Mouse (Mus musculus) gastrocnemius, adult 2 months (tissue): Measurements from ENCODE around the gene Cdkal1. TPM values are rescaled to one million over a fixed set of nuclear protein-coding genes. Genes with fewer than 3 reads are reported as not detected.

ENCODE experiments used
- DNase-seq: peaks from one replicate; pipeline ENCODE4 v3.0.0; 2022
- H3K27ac ChIP-seq: fragments of 200-600 bp; 2 replicates; pipeline ENCODE4 v1.8.1; 2022; ENCODE audit warnings: mild to moderate bottlenecking
- H3K4me3 ChIP-seq: fragments of 200-600 bp; 2 replicates; pipeline ENCODE4 v1.8.1; 2022; ENCODE audit warnings: mild to moderate bottlenecking, moderate library complexity
- CTCF ChIP-seq: fragments of 200-600 bp; IDR thresholded peaks from 2 replicates; pipeline ENCODE4 v1.8.1; 2022; ENCODE audit warnings: antibody characterized with exemption, mild to moderate bottlenecking, moderate library complexity
- intact Hi-C: fragments of 180-260 bp; cut with DNase I; formaldehyde crosslinking; loops from one replicate; pipeline ENCODE4 v1.15.1; 2025
- long read RNA-seq, 2 experiments: library from polyadenylated mRNA; stranded (forward); transcript quantifications; one replicate each; pipeline ENCODE4 v2.0.0; 2021
- total RNA-seq, 2 experiments: library from RNA; stranded (reverse); gene quantifications; 2 replicates each; pipeline ENCODE4 v1.2.3; 2021

Gene Cdkal1
- total RNA-seq: 10 to 100 TPM; 35.4 to 35.5 TPM
- long read RNA-seq, experiment 1, transcript Cdkal1-201 (16 exons, 2,629 nt): major isoform, 27 of 37 reads
- long read RNA-seq, experiment 1, partial matches to known transcripts: 2 of 37 reads
- long read RNA-seq, experiment 1, other reads (novel, unspliced or antisense): 8 of 37 reads
- long read RNA-seq, experiment 2, transcript Cdkal1-201 (16 exons, 2,629 nt): major isoform, 25 of 34 reads
- long read RNA-seq, experiment 2, partial matches to known transcripts: 4 of 34 reads
- long read RNA-seq, experiment 2, other reads (novel, unspliced or antisense): 5 of 34 reads

DNA sequence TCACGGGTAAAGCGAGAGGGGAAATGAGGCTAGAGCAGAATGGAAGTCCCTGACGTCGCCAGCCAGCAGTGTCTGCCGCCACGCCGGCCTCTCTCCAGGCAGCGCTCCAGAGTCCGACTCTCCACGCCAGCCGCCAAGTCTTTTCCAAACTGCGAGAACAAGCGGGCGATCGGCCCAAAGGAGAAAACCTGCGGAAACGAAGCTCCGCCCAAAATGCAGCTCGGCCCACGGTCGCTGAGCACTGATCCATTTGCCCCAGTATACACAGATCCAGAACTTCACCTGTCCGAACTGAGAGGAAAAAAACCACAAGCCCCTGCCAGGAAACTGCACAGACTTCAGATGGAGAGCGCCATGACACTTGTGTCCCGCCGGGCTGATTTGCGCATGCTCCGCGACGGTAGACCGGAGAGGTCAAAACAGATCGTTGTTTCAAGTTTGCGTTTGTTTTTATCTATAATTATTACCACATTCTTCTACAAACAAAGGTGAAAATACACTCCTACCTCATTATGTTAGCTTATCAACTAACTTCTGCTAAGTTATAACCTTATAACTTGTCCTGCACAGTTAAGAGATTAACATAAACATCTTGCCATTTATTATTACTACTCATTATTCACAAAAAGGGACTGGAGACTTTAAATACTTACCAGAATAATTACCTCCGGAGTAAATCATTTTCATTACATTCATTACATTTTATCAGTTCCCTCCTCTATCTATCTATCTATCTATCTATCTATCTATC is at the start of gene Cdkal1:
Cdkal1 (minus strand) TSS at position 394 of the 751 bp plus-strand sequence.
- peak within 1 kb of the TSS; percentile 78 for H3K4me3 ChIP-seq
- H3K27ac ChIP-seq: peak within 1 kb of the TSS; percentile 90
- DNase-seq: peak; percentile 92
- TF ChIP-seq CTCF: 0 out of 2 replicates have a peak, but pooled peaks have one; percentile 1
- intact Hi-C loops: loop anchor here (2.0 to 5.0 kb wide), 2 partner anchors 131 to 402 kb away; partner anchors contain the start of gene E2f3

- TF ChIP-seq CTCF: no peak
- no peak overlapping the region for H3K4me3 ChIP-seq
- no peak for DNase-seq
- intact Hi-C loops: no loop called here
- H3K27ac ChIP-seq: no peak overlapping the region
Observed at GRCm38 (mm10) chr13:29903341-29903740, 47.9 kb upstream of the Cdkal1 start.

GRCm38 (mm10) chr13:29902676-29903075 is 47.2 kb upstream of the Cdkal1 start:
- TF ChIP-seq CTCF: no peak
- no peak overlapping the region for H3K27ac ChIP-seq
- no peak overlapping the region for H3K4me3 ChIP-seq
- DNase-seq: no peak
- intact Hi-C loops: no loop called here

- TF ChIP-seq CTCF: no peak
- no peak overlapping the region for H3K27ac ChIP-seq
- intact Hi-C loops: no loop called here
- no peak overlapping the region for H3K4me3 ChIP-seq
- no peak for DNase-seq
Observed at GRCm38 (mm10) chr13:29901641-29902040, 46.2 kb upstream of the Cdkal1 start.

GRCm38 (mm10) chr13:29866780-29867179 is 11.3 kb upstream of the Cdkal1 start:
- intact Hi-C loops: no loop called here
- Histone ChIP-seq H3K4me3 (no peak overlapping the region), H3K27ac (no peak overlapping the region)
- no peak for TF ChIP-seq CTCF
- DNase-seq: no peak

- H3K27ac ChIP-seq: no peak overlapping the region
- intact Hi-C loops: no loop called here
Observed at GRCm38 (mm10) chr13:29864331-29864730, 8.9 kb upstream of the Cdkal1 start.

DNA sequence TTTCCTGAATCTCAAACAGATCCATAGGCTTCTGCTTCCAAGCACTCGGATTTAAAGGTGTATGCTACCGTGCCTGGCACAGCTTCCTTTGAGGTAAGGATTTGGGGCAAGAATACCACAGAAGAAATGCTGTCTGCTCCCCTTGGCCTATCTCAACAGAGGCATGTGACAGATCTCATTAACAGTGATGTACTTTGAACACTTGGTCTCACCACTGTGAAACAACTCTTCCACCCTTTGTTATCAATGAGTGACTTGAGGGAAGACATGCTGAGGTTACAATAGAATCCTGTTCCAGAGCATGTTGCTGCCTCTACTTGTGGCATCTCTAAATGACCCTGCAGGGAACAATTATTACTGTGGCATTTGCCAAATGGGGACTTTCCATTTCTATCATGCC is 4.6 kb upstream of the Cdkal1 start:
- DNase-seq: no peak
- no peak for TF ChIP-seq CTCF
- Histone ChIP-seq H3K4me3 (no peak overlapping the region), H3K27ac (no peak overlapping the region)
- intact Hi-C loops: no loop called here

More at GRCm38 (mm10) chr13:29864331-29864730, 8.9 kb upstream of the Cdkal1 start:
- no peak for DNase-seq
- TF ChIP-seq CTCF: no peak
- H3K4me3 ChIP-seq: no peak overlapping the region

GRCm38 (mm10) chr13:29857436-29857835 is 2.0 kb upstream of the Cdkal1 start:
- Histone ChIP-seq H3K4me3 (peak overlapping the region; percentile 58), H3K27ac (peak overlapping the region; percentile 71)
- TF ChIP-seq CTCF: peak; percentile 74
- peak; percentile 19 for DNase-seq
- intact Hi-C loops: loop anchor here (1.0 to 5.0 kb wide), 2 partner anchors 228 to 400 kb away; no protein-coding TSS in a partner anchor

DNA sequence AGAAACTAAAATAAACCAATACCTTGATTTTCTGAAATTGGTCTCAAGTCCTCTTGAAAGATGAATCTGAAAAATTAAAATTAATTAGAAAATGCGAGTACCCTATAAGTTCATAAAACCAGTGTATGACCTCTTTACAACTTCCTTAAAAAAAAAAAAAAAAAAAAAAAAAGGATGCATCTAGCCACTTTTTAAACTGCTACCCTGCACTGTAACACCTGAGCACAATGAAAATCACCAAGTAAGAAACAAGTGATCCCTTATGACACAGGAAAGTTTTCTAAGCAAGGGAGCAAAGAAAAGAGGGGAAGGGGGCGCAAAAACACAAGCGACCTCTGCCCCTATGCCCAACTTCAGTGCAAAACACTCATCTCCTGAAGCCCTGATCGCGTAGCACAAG is 598 bp downstream of the Cdkal1 start:
- intact Hi-C loops: loop anchor here (2.0 to 5.0 kb wide), 2 partner anchors 132 to 402 kb away; partner anchors contain the start of gene E2f3
- TF ChIP-seq CTCF: no peak
- Histone ChIP-seq H3K4me3 (peak overlapping the region; percentile 78), H3K27ac (peak overlapping the region; percentile 90)
- DNase-seq: no peak

DNA sequence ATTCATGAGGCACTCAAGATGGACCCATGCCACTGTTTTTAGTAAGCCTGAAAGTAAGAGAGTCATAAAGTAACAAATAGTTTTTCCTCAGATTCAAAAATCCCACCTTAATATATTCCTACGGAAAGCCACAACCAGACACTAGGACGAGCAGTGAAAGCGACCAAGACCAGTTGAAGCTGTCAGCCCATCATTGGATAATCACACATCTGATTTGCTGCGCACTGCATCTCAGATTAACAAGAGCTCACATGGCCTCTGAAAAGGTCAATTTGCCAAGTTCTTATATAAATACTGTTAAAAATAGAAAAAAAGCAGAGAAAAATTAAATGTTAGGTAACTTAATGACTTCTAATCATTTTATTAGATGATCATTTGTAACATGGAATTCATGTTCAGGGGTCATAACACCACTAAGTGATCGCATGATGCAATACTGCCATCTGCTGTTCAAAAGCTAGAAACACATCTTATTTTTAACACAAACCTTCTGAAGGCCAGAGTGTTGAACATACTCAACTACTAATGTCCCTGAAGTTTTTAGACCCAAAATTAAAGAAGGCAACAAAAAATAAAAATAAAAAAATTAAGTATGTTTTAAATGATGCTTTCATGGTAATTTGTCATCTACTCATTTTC is 16.9 kb downstream of the Cdkal1 start:
- H3K4me3 ChIP-seq: no peak overlapping the region
- DNase-seq: no peak
- TF ChIP-seq CTCF: peak; percentile 90
- H3K27ac ChIP-seq: no peak overlapping the region
- intact Hi-C loops: loop anchor here (1.0 to 10.0 kb wide), 3 partner anchors 881 to 1424 kb away; no protein-coding TSS in a partner anchor

DNA sequence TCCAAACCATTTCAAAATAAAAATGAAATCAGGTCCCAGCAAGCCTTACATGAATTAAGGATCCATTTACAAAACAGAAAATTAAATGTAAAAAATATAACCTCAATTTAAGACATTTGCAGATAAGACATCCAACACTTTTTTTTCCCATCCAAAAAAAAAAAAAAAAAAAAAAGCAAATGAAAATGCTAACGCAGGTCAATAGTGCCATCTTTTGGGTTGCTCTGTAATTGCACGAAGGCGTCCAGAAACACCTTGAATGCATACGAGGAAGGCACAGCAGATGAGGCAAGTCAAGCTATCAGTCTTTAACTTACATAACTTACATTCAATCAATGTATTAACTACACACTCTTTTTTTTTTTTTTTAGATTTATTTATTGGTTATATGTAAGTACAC is 20.3 kb downstream of the Cdkal1 start:
- peak; percentile 26 for DNase-seq
- Histone ChIP-seq H3K4me3 (no peak overlapping the region), H3K27ac (no peak overlapping the region)
- intact Hi-C loops: loop anchor here (10.0 kb wide), 2 partner anchors 1310 to 1420 kb away; no protein-coding TSS in a partner anchor
- TF ChIP-seq CTCF: peak; percentile 82

DNA sequence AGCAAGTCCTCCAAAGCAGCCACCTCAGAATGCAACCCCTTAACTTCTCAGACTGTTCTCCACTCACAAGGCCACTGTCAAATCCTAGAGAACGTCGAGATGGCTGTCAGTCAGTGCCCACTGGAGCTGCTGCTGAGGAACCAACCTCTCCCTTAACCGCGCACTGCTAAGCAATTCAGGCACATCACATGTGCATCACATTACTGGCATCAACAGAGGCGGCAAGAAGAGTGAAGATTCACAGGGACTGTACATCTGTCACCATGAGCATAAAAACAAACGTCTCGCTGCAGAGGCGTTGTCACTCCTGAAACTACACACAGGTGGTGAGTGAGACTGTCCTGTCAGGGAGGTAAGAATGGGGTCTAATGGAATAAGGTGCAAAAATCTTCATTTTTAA is 21.7 kb downstream of the Cdkal1 start:
- Histone ChIP-seq H3K27ac (no peak overlapping the region), H3K4me3 (no peak overlapping the region)
- intact Hi-C loops: loop anchor here (5.0 to 10.0 kb wide), 3 partner anchors 231 to 1419 kb away; no protein-coding TSS in a partner anchor
- no peak for DNase-seq
- TF ChIP-seq CTCF: no peak
